Mouse (Mus musculus) spleen, adult 2 months (tissue): ENCODE measurements at regions not wholly inside any gene's neighbourhood (a gene's known extent, or its start where the extent isn't known, plus 50 kb on each side); places are given as distances from the start of the nearest gene placed in this dataset.

Experiments
- CTCF ChIP-seq: fragments of 200-500 bp; IDR thresholded peaks from 2 replicates; pipeline ENCODE4 v1.5.1; 2011; ENCODE audit warnings: mild to moderate bottlenecking, inconsistent platforms; ENCODE audit not compliant: insufficient read depth, insufficient read length, insufficient replicate concordance; ENCODE audit errors: extremely low read depth
- POLR2A ChIP-seq: fragments of 200-500 bp; IDR thresholded peaks from 2 replicates; pipeline ENCODE4 v1.6.1; 2011; ENCODE audit warnings: low read depth, low read length, inconsistent platforms

DNA sequence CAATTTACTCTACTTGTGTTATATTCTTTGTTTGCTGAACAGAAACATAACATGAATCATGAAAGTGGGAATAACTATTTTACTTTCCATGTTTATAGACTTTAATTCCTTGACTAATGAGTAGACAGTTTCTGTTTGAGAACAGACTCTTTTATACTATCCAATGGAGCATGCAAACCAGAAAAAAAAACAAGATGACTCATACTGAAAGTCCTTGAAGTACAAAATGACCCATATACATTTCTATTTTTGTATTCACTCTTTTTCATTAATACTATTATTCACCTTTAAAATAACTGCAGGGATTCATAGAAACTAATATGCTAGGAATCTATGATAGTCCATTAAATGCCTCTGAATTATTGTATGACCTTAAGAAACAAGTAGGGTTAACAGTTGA lies 549.5 kb upstream of the Rag2 start:
- TF ChIP-seq CTCF (no peak), POLR2A (no peak)
